In the genomic region with DNA sequence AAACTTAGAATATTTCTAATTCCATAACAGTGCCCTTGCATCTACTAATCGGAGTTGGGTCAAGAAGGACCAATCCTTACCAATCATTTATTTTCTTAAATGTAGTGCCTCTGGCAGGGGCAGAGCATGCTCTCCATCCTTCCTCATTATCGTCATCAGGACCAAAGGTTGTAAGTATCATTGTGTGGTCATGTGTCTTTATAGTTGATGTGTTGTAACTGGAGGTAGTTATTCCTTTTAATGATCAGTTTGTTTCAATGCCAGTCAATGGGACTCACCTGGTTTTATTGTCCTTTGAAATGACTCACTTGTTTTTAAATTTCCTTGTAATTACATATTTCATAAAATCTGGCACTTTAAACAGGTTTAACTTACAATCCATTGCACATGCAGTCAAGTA, we compare ENCODE assay signal across 31 mouse cellular contexts.
"Had no signal": no experiment of that assay in that cellular context is flagged by ENCODE, and none has a peak within 500 bp of the region (broad histone marks: within the 10 kb centered on the region; RNA-seq: fewer than 3 reads in every experiment).

No protein-coding gene starts in this region.

- H3K4me1 ChIP-seq: limb, embryonic 10.5 days; limb, embryonic 12.5 days; limb, embryonic 13.5 days; limb, embryonic 15.5 days; liver, embryonic 12.5 days; liver, embryonic 13.5 days; liver, embryonic 15.5 days; lung, embryonic 15.5 days; megakaryocyte, embryonic 14.5 days; midbrain, embryonic 10.5 days; midbrain, embryonic 12.5 days; midbrain, embryonic 13.5 days; midbrain, embryonic 15.5 days; neural tube, embryonic 12.5 days had no signal

- H3K9me3 ChIP-seq: limb, embryonic 10.5 days; limb, embryonic 12.5 days; limb, embryonic 13.5 days; limb, embryonic 15.5 days; liver, embryonic 12.5 days; liver, embryonic 13.5 days; liver, embryonic 15.5 days; lung, embryonic 15.5 days; megakaryocyte, embryonic 14.5 days; midbrain, embryonic 10.5 days; midbrain, embryonic 12.5 days; midbrain, embryonic 13.5 days; midbrain, embryonic 15.5 days; neural tube, embryonic 12.5 days had no signal

- H3K4me3 ChIP-seq: limb, embryonic 10.5 days; limb, embryonic 12.5 days; limb, embryonic 13.5 days; limb, embryonic 15.5 days; liver, embryonic 12.5 days; liver, embryonic 13.5 days; liver, embryonic 15.5 days; lung, embryonic 15.5 days; megakaryocyte, embryonic 14.5 days; midbrain, embryonic 10.5 days; midbrain, embryonic 12.5 days; midbrain, embryonic 13.5 days; midbrain, embryonic 15.5 days; myocyte; neural tube, embryonic 12.5 days had no signal

- H3K9ac ChIP-seq: limb, embryonic 12.5 days; limb, embryonic 13.5 days; limb, embryonic 15.5 days; liver, embryonic 12.5 days; liver, embryonic 13.5 days; liver, embryonic 14.5 days; liver, embryonic 15.5 days; liver, postnatal 0 days; lung, embryonic 14.5 days; lung, embryonic 15.5 days; midbrain, embryonic 12.5 days; midbrain, embryonic 13.5 days; midbrain, embryonic 15.5 days; neural tube, embryonic 12.5 days had no signal

- H3K4me2 ChIP-seq: limb, embryonic 12.5 days; limb, embryonic 13.5 days; limb, embryonic 15.5 days; liver, embryonic 11.5 days; liver, embryonic 12.5 days; liver, embryonic 13.5 days; liver, embryonic 15.5 days; lung, embryonic 14.5 days; lung, embryonic 15.5 days; midbrain, embryonic 11.5 days; midbrain, embryonic 12.5 days; midbrain, embryonic 13.5 days; midbrain, embryonic 15.5 days; neural tube, embryonic 12.5 days had no signal

- H3K27ac ChIP-seq: limb, embryonic 10.5 days; limb, embryonic 12.5 days; limb, embryonic 13.5 days; limb, embryonic 15.5 days; liver, embryonic 12.5 days; liver, embryonic 13.5 days; liver, embryonic 14.5 days; liver, embryonic 15.5 days; lung, embryonic 15.5 days; macrophage; midbrain, embryonic 10.5 days; midbrain, embryonic 12.5 days; midbrain, embryonic 13.5 days; midbrain, embryonic 15.5 days; neural tube, embryonic 12.5 days had no signal

- ATAC-seq: liver, embryonic 12.5 days; liver, postnatal 0 days; lung, postnatal 0 days; midbrain, embryonic 13.5 days; midbrain, embryonic 15.5 days; midbrain, embryonic 16.5 days had no signal

- DNase-seq: left cerebral cortex, postnatal 4 days; liver, embryonic 13.5 days; liver, postnatal 0 days; lung, adult 18-20 months; lung, adult 2 months; lung, embryonic 14.5 days; lung, postnatal 10 days; lung, postnatal 14 days; lung, postnatal 36 days; lung, postnatal 4 days; midbrain, embryonic 14.5 days had no signal

- H3K36me3 ChIP-seq: limb, embryonic 10.5 days; limb, embryonic 12.5 days; limb, embryonic 13.5 days; limb, embryonic 15.5 days; liver, embryonic 12.5 days; liver, embryonic 13.5 days; liver, embryonic 15.5 days; lung, embryonic 15.5 days; midbrain, embryonic 10.5 days; midbrain, embryonic 12.5 days; midbrain, embryonic 13.5 days; midbrain, embryonic 15.5 days; neural tube, embryonic 12.5 days had no signal

- H3K27me3 ChIP-seq: limb, embryonic 12.5 days; limb, embryonic 13.5 days; limb, embryonic 15.5 days; liver, embryonic 12.5 days; liver, embryonic 13.5 days; liver, embryonic 15.5 days; lung, embryonic 15.5 days; megakaryocyte, embryonic 14.5 days; midbrain, embryonic 12.5 days; midbrain, embryonic 13.5 days; midbrain, embryonic 15.5 days; neural tube, embryonic 12.5 days had no signal
